Mouse (Mus musculus): ENCODE data around the gene Hk1. TPM values are rescaled to one million over a fixed set of nuclear protein-coding genes. Genes with fewer than 3 reads are reported as not detected.

Hk1 gene
- total RNA-seq (2014; fragmentation: Nextera tagmentation) (116 and 119 TPM in 2 replicates), total RNA-seq (2017) (205 and 245 TPM in 2 replicates), polyA plus RNA-seq (2012) (444 and 447 TPM in 2 replicates)

- no peak for ATAC-seq (ENCODE audit: extremely low read depth, insufficient number of reproducible peaks, low FRiP score, poor library complexity, severe bottlenecking)
- H3K4me1 ChIP-seq (ENCODE audit: insufficient read depth, low read depth, low read length) = no peaks in the 10 kb centered on the region
- no peak within 1 kb of the TSS for H3K4me3 ChIP-seq (ENCODE audit: low read depth, low read length)
- TF ChIP-seq POLR2AphosphoS5 (IDR thresholded peaks at IDR 0.05; ENCODE audit: insufficient replicate concordance, low read depth, low read length) = no peak
- no peak for TF ChIP-seq CTCF (IDR thresholded peaks at IDR 0.05; ENCODE audit: low read depth, low read length)
- no peak for TF ChIP-seq GATA2 (IDR thresholded peaks at IDR 0.05; ENCODE audit: borderline replicate concordance, low read depth, low read length)
- TF ChIP-seq TAL1 (conservative IDR thresholded peaks at IDR 0.05; ENCODE audit: low read depth, low read length) = no peak
- no peaks in the 10 kb centered on the region for H3K36me3 ChIP-seq (replicated peaks)
- DNase-seq (ENCODE audit: low spot score) = no peak
- H3K9me3 ChIP-seq (replicated peaks) = no peaks in the 10 kb centered on the region
- H3K27me3 ChIP-seq (ENCODE audit: insufficient read depth, low read length) = peaks cover 25% of the 10 kb centered on the region
These were observed at the start of gene Hk1 for GRCm38 (mm10) chr10:62379808-62380207. Hk1 (minus strand) TSS chr10:62379908.

- ATAC-seq (ENCODE audit: extremely low read depth, insufficient number of reproducible peaks, low FRiP score, poor library complexity, severe bottlenecking) (no peak), DNase-seq (ENCODE audit: low spot score) (no peak)
- no peaks in the 10 kb centered on the region for H3K4me1 ChIP-seq (ENCODE audit: insufficient read depth, low read depth, low read length)
- no peak overlapping the region for H3K4me3 ChIP-seq (ENCODE audit: low read depth, low read length)
- TF ChIP-seq GATA1 (IDR thresholded peaks at IDR 0.05; ENCODE audit: borderline replicate concordance, low read length) (no peak), GATA2 (IDR thresholded peaks at IDR 0.05; ENCODE audit: borderline replicate concordance, low read depth, low read length) (no peak), CTCF (IDR thresholded peaks at IDR 0.05; ENCODE audit: low read depth, low read length) (no peak), POLR2AphosphoS5 (IDR thresholded peaks at IDR 0.05; ENCODE audit: insufficient replicate concordance, low read depth, low read length) (no peak), TAL1 (conservative IDR thresholded peaks at IDR 0.05; ENCODE audit: low read depth, low read length) (no peak)
- no peaks in the 10 kb centered on the region for H3K9me3 ChIP-seq (replicated peaks)
- H3K27me3 ChIP-seq (ENCODE audit: insufficient read depth, low read length) = 0 out of 2 replicates have a peak, but pooled peaks cover 7% of the 10 kb centered on the region
- peaks cover 26% of the 10 kb centered on the region for H3K36me3 ChIP-seq (replicated peaks)
These were observed 45.6 kb upstream of the Hk1 start for GRCm38 (mm10) chr10:62425081-62425871.

- Histone ChIP-seq H3K36me3 (replicated peaks) (no peaks in the 10 kb centered on the region), H3K9me3 (replicated peaks) (no peaks in the 10 kb centered on the region), H3K27me3 (ENCODE audit: insufficient read depth, low read length) (peaks cover 11% of the 10 kb centered on the region; the same call in 1 of the 2 replicates), H3K4me1 (ENCODE audit: insufficient read depth, low read depth, low read length) (peaks cover 5% of the 10 kb centered on the region), H3K4me3 (ENCODE audit: low read depth, low read length) (no peak within 1 kb of the TSS)
- TF ChIP-seq TAL1 (conservative IDR thresholded peaks at IDR 0.05; ENCODE audit: low read depth, low read length) = no peak
- TF ChIP-seq GATA1 (IDR thresholded peaks at IDR 0.05; ENCODE audit: borderline replicate concordance, low read length) = no peak
- no peak for TF ChIP-seq POLR2AphosphoS5 (IDR thresholded peaks at IDR 0.05; ENCODE audit: insufficient replicate concordance, low read depth, low read length)
- TF ChIP-seq GATA2 (IDR thresholded peaks at IDR 0.05; ENCODE audit: borderline replicate concordance, low read depth, low read length) = no peak
- no peak for TF ChIP-seq CTCF (IDR thresholded peaks at IDR 0.05; ENCODE audit: low read depth, low read length)
- no peak for ATAC-seq (ENCODE audit: extremely low read depth, insufficient number of reproducible peaks, low FRiP score, poor library complexity, severe bottlenecking)
- DNase-seq (ENCODE audit: low spot score) = no peak
These were observed 42.5 kb upstream of the Hk1 start, which contains the start of gene Hkdc1 for GRCm38 (mm10) chr10:62422255-62422654. Hkdc1 (minus strand) TSS chr10:62422491.

- peaks cover 11% of the 10 kb centered on the region; the same call in 1 of the 2 replicates for H3K27me3 ChIP-seq (ENCODE audit: insufficient read depth, low read length)
- no peak for ATAC-seq (ENCODE audit: extremely low read depth, insufficient number of reproducible peaks, low FRiP score, poor library complexity, severe bottlenecking)
- H3K4me3 ChIP-seq (ENCODE audit: low read depth, low read length) = no peak overlapping the region
These were observed 41.4 kb upstream of the Hk1 start for GRCm38 (mm10) chr10:62421127-62421526.

GRCm38 (mm10) chr10:62420399-62420798 lies 40.7 kb upstream of the Hk1 start:
- no peak for DNase-seq (ENCODE audit: low spot score)
- Histone ChIP-seq H3K4me3 (ENCODE audit: low read depth, low read length) (no peak overlapping the region), H3K4me1 (ENCODE audit: insufficient read depth, low read depth, low read length) (peaks cover 12% of the 10 kb centered on the region), H3K27me3 (ENCODE audit: insufficient read depth, low read length) (peaks cover 11% of the 10 kb centered on the region; the same call in 1 of the 2 replicates), H3K36me3 (replicated peaks) (no peaks in the 10 kb centered on the region), H3K9me3 (replicated peaks) (no peaks in the 10 kb centered on the region)
- ATAC-seq (ENCODE audit: extremely low read depth, insufficient number of reproducible peaks, low FRiP score, poor library complexity, severe bottlenecking) = no peak
- TF ChIP-seq TAL1 (conservative IDR thresholded peaks at IDR 0.05; ENCODE audit: low read depth, low read length) (no peak), GATA1 (IDR thresholded peaks at IDR 0.05; ENCODE audit: borderline replicate concordance, low read length) (no peak), POLR2AphosphoS5 (IDR thresholded peaks at IDR 0.05; ENCODE audit: insufficient replicate concordance, low read depth, low read length) (no peak), CTCF (IDR thresholded peaks at IDR 0.05; ENCODE audit: low read depth, low read length) (no peak), GATA2 (IDR thresholded peaks at IDR 0.05; ENCODE audit: borderline replicate concordance, low read depth, low read length) (no peak)

More at GRCm38 (mm10) chr10:62421127-62421526, 41.4 kb upstream of the Hk1 start:
- TF ChIP-seq POLR2AphosphoS5 (IDR thresholded peaks at IDR 0.05; ENCODE audit: insufficient replicate concordance, low read depth, low read length) (no peak), TAL1 (conservative IDR thresholded peaks at IDR 0.05; ENCODE audit: low read depth, low read length) (no peak), GATA2 (IDR thresholded peaks at IDR 0.05; ENCODE audit: borderline replicate concordance, low read depth, low read length) (no peak), GATA1 (IDR thresholded peaks at IDR 0.05; ENCODE audit: borderline replicate concordance, low read length) (no peak), CTCF (IDR thresholded peaks at IDR 0.05; ENCODE audit: low read depth, low read length) (no peak)
- H3K4me1 ChIP-seq (ENCODE audit: insufficient read depth, low read depth, low read length) = peaks cover 5% of the 10 kb centered on the region
- no peaks in the 10 kb centered on the region for H3K9me3 ChIP-seq (replicated peaks)
- DNase-seq (ENCODE audit: low spot score) = no peak
- no peaks in the 10 kb centered on the region for H3K36me3 ChIP-seq (replicated peaks)

GRCm38 (mm10) chr10:62419422-62419821 lies 39.7 kb upstream of the Hk1 start:
- no peaks in the 10 kb centered on the region for H3K36me3 ChIP-seq (replicated peaks)
- H3K4me3 ChIP-seq (ENCODE audit: low read depth, low read length) = no peak overlapping the region
- TF ChIP-seq TAL1 (conservative IDR thresholded peaks at IDR 0.05; ENCODE audit: low read depth, low read length) (no peak), GATA1 (IDR thresholded peaks at IDR 0.05; ENCODE audit: borderline replicate concordance, low read length) (no peak), POLR2AphosphoS5 (IDR thresholded peaks at IDR 0.05; ENCODE audit: insufficient replicate concordance, low read depth, low read length) (no peak), GATA2 (IDR thresholded peaks at IDR 0.05; ENCODE audit: borderline replicate concordance, low read depth, low read length) (no peak), CTCF (IDR thresholded peaks at IDR 0.05; ENCODE audit: low read depth, low read length) (no peak)
- H3K4me1 ChIP-seq (ENCODE audit: insufficient read depth, low read depth, low read length) = peaks cover 12% of the 10 kb centered on the region
- peaks cover 11% of the 10 kb centered on the region; the same call in 1 of the 2 replicates for H3K27me3 ChIP-seq (ENCODE audit: insufficient read depth, low read length)
- H3K9me3 ChIP-seq (replicated peaks) = no peaks in the 10 kb centered on the region
- DNase-seq (ENCODE audit: low spot score) (no peak), ATAC-seq (ENCODE audit: extremely low read depth, insufficient number of reproducible peaks, low FRiP score, poor library complexity, severe bottlenecking) (no peak)
